Mouse (Mus musculus) G1E (cell line): ENCODE results near the gene Ltbr. TPM values are rescaled to one million over a fixed set of nuclear protein-coding genes. Genes with fewer than 3 reads are reported as not detected.

ENCODE experiments used
- ATAC-seq: 2 replicates; pipeline ENCODE4 v1.8.0; 2016; ENCODE audit warnings: mild to moderate bottlenecking; ENCODE audit not compliant: insufficient number of reproducible peaks, poor library complexity, low FRiP score, severe bottlenecking; ENCODE audit errors: extremely low read depth
- DNase-seq: peaks from one replicate; pipeline ENCODE4 v3.0.0; 2012; ENCODE audit warnings: low spot score
- H3K27me3 ChIP-seq: 2 replicates; pipeline ENCODE4 v1.6.1; 2012; ENCODE audit warnings: mild to moderate bottlenecking, low read length, inconsistent platforms; ENCODE audit not compliant: insufficient read depth
- H3K36me3 ChIP-seq: replicated peaks from 2 replicates; pipeline ENCODE3; 2012; ENCODE audit warnings: mild to moderate bottlenecking, inconsistent platforms
- H3K4me1 ChIP-seq: 2 replicates; pipeline ENCODE4 v1.6.1; 2012; ENCODE audit warnings: low read depth, low read length, inconsistent platforms, mixed read lengths; ENCODE audit not compliant: insufficient read depth
- H3K4me3 ChIP-seq: 2 replicates; pipeline ENCODE4 v1.5.1; 2012; ENCODE audit warnings: low read depth, mild to moderate bottlenecking, inconsistent platforms, low read length, moderate library complexity, mixed read lengths
- H3K9me3 ChIP-seq: replicated peaks from 2 replicates; pipeline ENCODE4 v1.6.1; 2012; ENCODE audit warnings: inconsistent platforms
- CTCF ChIP-seq: IDR thresholded peaks from 2 replicates; pipeline ENCODE4 v1.5.1; 2012; ENCODE audit warnings: low read depth, low read length, inconsistent platforms, mixed read lengths
- GATA1 ChIP-seq: IDR thresholded peaks from 2 replicates; pipeline ENCODE4 v1.6.1; 2012; ENCODE audit warnings: borderline replicate concordance, low read length, inconsistent platforms, mixed read lengths
- GATA2 ChIP-seq: IDR thresholded peaks from 2 replicates; pipeline ENCODE4 v1.6.1; 2012; ENCODE audit warnings: low read depth, low read length, inconsistent platforms, borderline replicate concordance
- POLR2AphosphoS5 ChIP-seq: IDR thresholded peaks from 2 replicates; pipeline ENCODE4 v1.6.1; 2012; ENCODE audit warnings: low read depth, low read length, inconsistent platforms; ENCODE audit not compliant: insufficient replicate concordance
- TAL1 ChIP-seq: conservative IDR thresholded peaks from 2 replicates; pipeline ENCODE4 v1.6.1; 2012; ENCODE audit warnings: low read depth, low read length, inconsistent platforms, mixed read lengths
- polyA plus RNA-seq: library from polyadenylated mRNA; stranded (reverse); fragments of >175 nt; gene quantifications from 2 replicates; pipeline ENCODE4 v1.2.3, GENCODE M21; 2012
- total RNA-seq, 2 experiments: library from RNA; stranded (forward) in 1 of 2; stranded (reverse) in 1 of 2; fragments of 200-1000 nt in 1 of 2; fragments of >200 nt in 1 of 2; fragmentation: Nextera tagmentation in 1 of 2; gene quantifications; 2 replicates each; pipeline ENCODE4 v1.2.3; 2014 to 2017

Ltbr gene
- total and polyA plus RNA-seq, 3 experiments, result not detected

DNA sequence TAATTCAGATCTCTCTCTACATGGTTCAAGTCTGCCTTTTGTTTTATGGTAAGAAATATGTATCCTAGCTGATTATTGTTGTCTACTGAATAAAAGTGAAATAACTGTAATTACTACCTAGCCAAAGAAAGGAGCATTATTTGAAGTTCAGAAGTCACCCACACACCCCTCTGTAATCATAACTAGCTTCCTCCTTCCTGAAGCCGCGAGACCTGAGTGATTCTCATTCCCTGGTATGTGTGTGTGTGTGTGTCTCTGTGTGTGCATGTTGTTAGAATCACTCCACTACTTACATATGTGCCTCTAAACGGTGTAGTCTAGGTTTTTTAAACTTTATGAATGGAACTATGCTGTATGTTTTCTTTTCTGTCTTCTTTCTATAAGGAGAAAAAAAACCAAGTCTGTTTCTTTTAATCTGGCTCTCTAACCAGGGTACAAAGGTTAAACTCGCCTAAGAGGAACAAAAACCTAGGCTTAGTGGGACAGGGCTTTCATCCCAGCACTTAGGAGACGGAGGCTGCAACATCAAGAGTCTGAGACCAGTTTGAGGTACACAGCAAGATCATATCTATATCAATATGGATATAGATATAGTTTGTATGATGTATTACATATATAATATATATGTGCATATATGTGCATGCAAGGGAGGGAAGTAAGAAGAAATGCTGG is 16.4 kb downstream of the Ltbr start:
- Histone ChIP-seq H3K9me3 (peaks cover 4% of the 10 kb centered on the region; the same call in 1 of the 2 replicates), H3K27me3 (no peaks in the 10 kb centered on the region), H3K4me3 (no peak overlapping the region), H3K4me1 (no peaks in the 10 kb centered on the region), H3K36me3 (no peaks in the 10 kb centered on the region)
- ATAC-seq, result no peak
- TF ChIP-seq GATA1 (no peak), CTCF (no peak), TAL1 (no peak), GATA2 (no peak), POLR2AphosphoS5 (no peak)
- no peak for DNase-seq

DNA sequence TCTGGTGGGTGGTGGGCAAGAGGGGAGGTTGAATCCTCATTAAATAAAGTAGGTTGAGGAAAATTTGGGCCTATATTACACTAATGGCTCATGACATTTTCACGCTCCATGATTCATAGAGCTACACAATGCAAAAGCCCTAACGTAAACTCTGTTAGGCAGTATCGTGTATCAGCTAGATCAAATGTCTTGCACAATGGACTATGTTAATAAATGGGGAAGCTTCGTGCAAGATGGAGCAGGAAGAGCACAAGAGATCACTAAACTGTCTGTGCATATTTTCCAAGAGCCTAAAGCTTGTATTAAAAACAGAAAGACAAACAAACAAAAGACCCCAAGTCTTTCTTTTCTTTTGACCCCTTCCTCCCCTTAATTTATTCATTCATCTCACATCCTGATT is 19.6 kb downstream of the Ltbr start:
- Histone ChIP-seq H3K27me3 (no peaks in the 10 kb centered on the region), H3K9me3 (peaks cover 4% of the 10 kb centered on the region; the same call in 1 of the 2 replicates), H3K36me3 (no peaks in the 10 kb centered on the region), H3K4me3 (no peak overlapping the region), H3K4me1 (no peaks in the 10 kb centered on the region)
- ATAC-seq, result no peak
- DNase-seq, result no peak
- no peak for TF ChIP-seq GATA2
- no peak for TF ChIP-seq GATA1
- no peak for TF ChIP-seq CTCF
- no peak for TF ChIP-seq POLR2AphosphoS5
- no peak for TF ChIP-seq TAL1

- DNase-seq (no peak), ATAC-seq (no peak)
- no peaks in the 10 kb centered on the region for H3K27me3 ChIP-seq
- no peak overlapping the region for H3K4me3 ChIP-seq
- no peaks in the 10 kb centered on the region for H3K36me3 ChIP-seq
- H3K9me3 ChIP-seq, result peaks cover 4% of the 10 kb centered on the region; the same call in 1 of the 2 replicates
- H3K4me1 ChIP-seq, result no peaks in the 10 kb centered on the region
- TF ChIP-seq GATA1, result no peak
Observed at GRCm38 (mm10) chr6:125292256-125292655, 21.4 kb downstream of the Ltbr start.

DNA sequence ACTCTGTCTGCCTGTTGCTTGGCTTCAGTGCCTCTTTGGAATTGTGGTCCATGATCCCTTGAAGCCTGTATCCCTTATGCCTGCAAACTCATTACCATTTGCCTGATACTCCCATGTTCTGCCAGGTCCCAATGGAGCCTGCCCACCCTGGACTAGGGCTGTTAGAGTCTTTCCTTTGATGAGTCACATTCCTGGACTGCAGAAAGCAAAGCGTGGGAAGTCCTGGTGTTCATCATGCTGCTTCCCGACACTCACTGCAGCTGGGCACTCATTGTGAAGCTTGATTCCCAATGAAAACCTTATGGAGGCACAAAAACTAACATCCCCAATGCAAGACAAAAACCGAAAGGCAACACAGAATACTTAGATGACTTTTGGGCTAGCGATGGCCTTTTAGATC is 22.4 kb downstream of the Ltbr start:
- ATAC-seq, result no peak
- Histone ChIP-seq H3K36me3 (no peaks in the 10 kb centered on the region), H3K9me3 (peaks cover 4% of the 10 kb centered on the region; the same call in 1 of the 2 replicates), H3K4me3 (no peak overlapping the region), H3K4me1 (no peaks in the 10 kb centered on the region), H3K27me3 (no peaks in the 10 kb centered on the region)
- no peak for DNase-seq
- TF ChIP-seq POLR2AphosphoS5 (no peak), GATA2 (no peak), TAL1 (no peak), GATA1 (no peak), CTCF (no peak)

- TF ChIP-seq POLR2AphosphoS5, result no peak
- TF ChIP-seq TAL1, result no peak
- H3K27me3 ChIP-seq, result no peaks in the 10 kb centered on the region
- no peak for ATAC-seq
- no peaks in the 10 kb centered on the region for H3K36me3 ChIP-seq
- no peak for DNase-seq
- H3K9me3 ChIP-seq, result peaks cover 4% of the 10 kb centered on the region; the same call in 1 of the 2 replicates
- H3K4me3 ChIP-seq, result no peak overlapping the region
- H3K4me1 ChIP-seq, result no peaks in the 10 kb centered on the region
Observed at GRCm38 (mm10) chr6:125288730-125289129, 25.0 kb downstream of the Ltbr start.

DNA sequence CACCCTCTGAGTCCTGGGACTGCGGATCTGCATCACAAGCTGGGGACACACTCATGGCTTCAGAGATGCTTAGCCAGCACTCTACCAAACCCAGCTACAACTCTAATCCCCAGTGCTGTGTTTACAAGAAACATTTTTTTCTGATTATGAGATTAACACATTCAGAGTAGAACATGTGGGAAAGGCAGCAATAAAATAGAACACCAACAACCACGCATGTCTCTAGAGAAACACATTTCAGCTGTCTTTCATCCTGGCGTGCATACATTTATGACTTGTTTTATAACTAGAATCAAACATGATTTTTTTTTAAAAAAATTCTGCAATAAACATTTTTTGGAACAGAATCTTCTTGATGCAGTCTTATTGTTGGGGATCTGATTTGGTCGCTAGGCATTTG is 26.7 kb downstream of the Ltbr start:
- no peaks in the 10 kb centered on the region; the same call in 1 of the 2 replicates for H3K27me3 ChIP-seq
- ATAC-seq (no peak), DNase-seq (no peak)
- H3K36me3 ChIP-seq, result no peaks in the 10 kb centered on the region
- TF ChIP-seq GATA2, result no peak
- no peak for TF ChIP-seq TAL1
- TF ChIP-seq CTCF, result no peak
- TF ChIP-seq GATA1, result no peak
- no peak for TF ChIP-seq POLR2AphosphoS5
- H3K9me3 ChIP-seq, result no peaks in the 10 kb centered on the region
- no peak overlapping the region for H3K4me3 ChIP-seq
- no peaks in the 10 kb centered on the region for H3K4me1 ChIP-seq
